Mouse (Mus musculus): ENCODE results near the gene Asb2. TPM values are rescaled to one million over a fixed set of nuclear protein-coding genes. Genes with fewer than 3 reads are reported as not detected.

Gene Asb2
- polyA plus RNA-seq, 1 experiment from 2014 or later, result 2.1 TPM

DNA sequence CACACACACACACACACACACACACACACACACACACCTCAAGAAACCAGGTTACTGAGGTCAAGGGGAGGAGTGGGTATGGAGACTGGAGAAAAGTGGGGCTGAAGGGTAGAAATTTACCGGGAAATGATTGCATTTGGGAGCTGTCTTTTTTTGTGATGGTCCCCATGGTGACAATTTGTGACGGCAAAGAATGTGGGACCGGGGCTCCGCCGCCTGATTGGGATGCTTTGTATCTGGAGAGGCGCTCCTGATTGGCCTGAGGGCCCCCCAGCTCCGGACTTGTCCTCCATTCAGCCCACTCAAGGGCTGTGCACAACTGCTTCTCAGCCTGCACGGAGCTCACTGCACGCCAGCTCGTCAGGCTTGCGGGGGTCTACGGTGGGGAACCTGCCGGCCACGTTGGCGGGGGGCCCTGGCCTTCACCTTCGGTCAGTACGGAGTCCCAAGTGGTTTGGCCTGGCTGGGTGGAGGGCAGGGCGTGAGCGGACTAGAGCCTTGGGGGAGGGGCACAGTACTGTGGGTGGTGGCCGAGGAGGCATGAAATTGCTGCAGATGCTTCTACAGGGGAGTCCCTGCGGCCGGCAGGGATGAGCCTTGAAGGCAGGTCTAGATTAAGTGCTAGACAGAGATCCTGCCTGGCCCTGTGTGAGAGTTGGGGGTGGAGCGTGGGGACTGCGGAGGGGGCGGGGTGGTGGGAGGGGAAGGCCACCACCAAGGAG lies 41.0 kb downstream of the Asb2 start:
- WGBS (ENCODE audit: missing documents), result 22% methylated on average over 24 of the region's 25 CpGs
- Histone ChIP-seq H3K27ac (no peak overlapping the region), H3K79me2 (ENCODE audit: inconsistent target) (no peaks in the 10 kb centered on the region), H3K4me3 (ENCODE audit: inconsistent target) (no peak overlapping the region), H3K36me3 (ENCODE audit: inconsistent target) (no peaks in the 10 kb centered on the region)

- Histone ChIP-seq H3K79me2 (ENCODE audit: inconsistent target) (no peaks in the 10 kb centered on the region), H3K36me3 (ENCODE audit: inconsistent target) (no peaks in the 10 kb centered on the region), H3K27ac (no peak overlapping the region), H3K4me3 (ENCODE audit: inconsistent target) (no peak overlapping the region)
- 79% methylated on average over 18 of the region's 21 CpGs for WGBS (ENCODE audit: missing documents)
Measured at GRCm38 (mm10) chr12:103313871-103314639, 41.7 kb downstream of the Asb2 start.

DNA sequence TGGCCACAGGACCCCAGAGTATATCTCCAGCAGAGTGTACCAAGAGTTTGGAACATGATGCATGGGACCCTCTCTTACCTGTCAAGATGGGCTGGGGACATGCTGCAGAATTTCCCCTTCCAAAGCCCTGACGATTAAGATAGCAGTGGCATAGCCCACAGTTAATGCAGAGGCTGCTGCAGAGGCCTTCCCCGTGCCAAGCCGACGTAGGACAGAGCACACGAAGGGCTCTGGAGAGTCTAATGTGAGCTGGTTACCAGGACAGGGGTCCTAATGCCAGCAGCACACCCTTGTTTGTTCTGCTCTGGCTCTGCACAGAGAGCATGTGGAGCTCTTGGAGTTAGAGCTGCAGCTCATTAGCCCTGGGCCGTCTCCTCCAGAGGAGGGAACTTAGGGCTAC lies 42.5 kb downstream of the Asb2 start:
- WGBS (ENCODE audit: missing documents), result 89% methylated on average over 6 of the region's 6 CpGs
- no peaks in the 10 kb centered on the region for H3K79me2 ChIP-seq (ENCODE audit: inconsistent target)
- no peak overlapping the region for H3K4me3 ChIP-seq (ENCODE audit: inconsistent target)

GRCm38 (mm10) chr12:103311921-103312320 lies 43.9 kb downstream of the Asb2 start:
- 69% methylated on average over 8 of the region's 8 CpGs for WGBS (ENCODE audit: missing documents)
- no peaks in the 10 kb centered on the region for H3K79me2 ChIP-seq (ENCODE audit: inconsistent target)
- H3K4me3 ChIP-seq (ENCODE audit: inconsistent target), result no peak overlapping the region
- H3K36me3 ChIP-seq (ENCODE audit: inconsistent target), result no peaks in the 10 kb centered on the region
- H3K27ac ChIP-seq, result no peak overlapping the region

More for the DNA sequence above, 42.5 kb downstream of the Asb2 start:
- no peak overlapping the region for H3K27ac ChIP-seq
- no peaks in the 10 kb centered on the region for H3K36me3 ChIP-seq (ENCODE audit: inconsistent target)

- Histone ChIP-seq H3K4me3 (ENCODE audit: inconsistent target) (no peak within 1 kb of the TSS), H3K36me3 (ENCODE audit: inconsistent target) (no peaks in the 10 kb centered on the region), H3K27ac (no peak within 1 kb of the TSS), H3K79me2 (ENCODE audit: inconsistent target) (no peaks in the 10 kb centered on the region)
- WGBS (ENCODE audit: missing documents), result 86% methylated on average over 2 of the region's 2 CpGs
Measured at GRCm38 (mm10) chr12:103310744-103311267, 45.0 kb downstream of the Asb2 start, which contains the start of gene Fam181a. Gene Fam181a, plus strand, starts transcription at chr12:103310975.

GRCm38 (mm10) chr12:103306720-103307119 lies 49.1 kb downstream of the Asb2 start:
- no peak overlapping the region for H3K4me3 ChIP-seq (ENCODE audit: inconsistent target)
- H3K27ac ChIP-seq, result no peak overlapping the region
- no peaks in the 10 kb centered on the region for H3K79me2 ChIP-seq (ENCODE audit: inconsistent target)
- 35% methylated on average over 3 of the region's 3 CpGs for WGBS (ENCODE audit: missing documents)
- no peaks in the 10 kb centered on the region for H3K36me3 ChIP-seq (ENCODE audit: inconsistent target)

DNA sequence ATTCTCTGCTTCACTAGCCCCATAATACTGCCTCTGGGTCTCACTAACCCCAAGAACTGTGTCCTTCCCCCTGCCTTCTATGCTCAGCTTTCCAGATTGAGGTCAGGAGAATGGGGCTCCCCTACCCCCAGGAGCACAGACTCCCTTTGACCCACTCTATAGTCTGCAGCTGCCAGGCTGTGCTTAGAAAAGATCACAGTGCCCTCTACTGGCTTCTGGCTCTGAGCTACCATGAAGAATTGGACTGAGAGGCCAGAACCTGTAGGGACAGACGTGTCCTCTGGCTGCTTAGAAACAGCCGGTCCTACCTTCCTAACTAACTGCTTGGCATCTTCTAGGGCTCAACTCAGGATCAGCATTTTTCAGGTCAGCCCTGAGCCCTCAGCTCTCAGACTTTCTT lies 49.6 kb downstream of the Asb2 start:
- WGBS (ENCODE audit: missing documents), result 51% methylated on average over 2 of the region's 2 CpGs
- Histone ChIP-seq H3K27ac (no peak overlapping the region), H3K79me2 (ENCODE audit: inconsistent target) (no peaks in the 10 kb centered on the region), H3K4me3 (ENCODE audit: inconsistent target) (no peak overlapping the region), H3K36me3 (ENCODE audit: inconsistent target) (no peaks in the 10 kb centered on the region)

GRCm38 (mm10) chr12:103302960-103303359 lies 52.8 kb downstream of the Asb2 start:
- WGBS (ENCODE audit: missing documents), result 93% methylated on average over 1 of the region's 1 CpGs
- H3K79me2 ChIP-seq (ENCODE audit: inconsistent target), result no peaks in the 10 kb centered on the region

GRCm38 (mm10) chr12:103301645-103302044 lies 54.2 kb downstream of the Asb2 start:
- Histone ChIP-seq H3K4me3 (ENCODE audit: inconsistent target) (no peak overlapping the region), H3K27ac (no peak overlapping the region), H3K36me3 (ENCODE audit: inconsistent target) (no peaks in the 10 kb centered on the region), H3K79me2 (ENCODE audit: inconsistent target) (no peaks in the 10 kb centered on the region)
- WGBS (ENCODE audit: missing documents), result 50% methylated on average over 2 of the region's 2 CpGs

More at GRCm38 (mm10) chr12:103302960-103303359, 52.8 kb downstream of the Asb2 start:
- no peak overlapping the region for H3K4me3 ChIP-seq (ENCODE audit: inconsistent target)
- no peaks in the 10 kb centered on the region for H3K36me3 ChIP-seq (ENCODE audit: inconsistent target)
- no peak overlapping the region for H3K27ac ChIP-seq

- 32% methylated on average over 9 of the region's 9 CpGs for WGBS (ENCODE audit: missing documents)
- Histone ChIP-seq H3K79me2 (ENCODE audit: inconsistent target) (no peaks in the 10 kb centered on the region), H3K27ac (no peak overlapping the region), H3K36me3 (ENCODE audit: inconsistent target) (no peaks in the 10 kb centered on the region), H3K4me3 (ENCODE audit: inconsistent target) (no peak overlapping the region)
Measured at GRCm38 (mm10) chr12:103300493-103300892, 55.3 kb downstream of the Asb2 start.

- Histone ChIP-seq H3K27ac (no peak overlapping the region), H3K79me2 (ENCODE audit: inconsistent target) (no peaks in the 10 kb centered on the region), H3K4me3 (ENCODE audit: inconsistent target) (no peak overlapping the region), H3K36me3 (ENCODE audit: inconsistent target) (no peaks in the 10 kb centered on the region)
- 55% methylated on average over 4 of the region's 4 CpGs for WGBS (ENCODE audit: missing documents)
Measured at GRCm38 (mm10) chr12:103296292-103296691, 59.5 kb downstream of the Asb2 start.

DNA sequence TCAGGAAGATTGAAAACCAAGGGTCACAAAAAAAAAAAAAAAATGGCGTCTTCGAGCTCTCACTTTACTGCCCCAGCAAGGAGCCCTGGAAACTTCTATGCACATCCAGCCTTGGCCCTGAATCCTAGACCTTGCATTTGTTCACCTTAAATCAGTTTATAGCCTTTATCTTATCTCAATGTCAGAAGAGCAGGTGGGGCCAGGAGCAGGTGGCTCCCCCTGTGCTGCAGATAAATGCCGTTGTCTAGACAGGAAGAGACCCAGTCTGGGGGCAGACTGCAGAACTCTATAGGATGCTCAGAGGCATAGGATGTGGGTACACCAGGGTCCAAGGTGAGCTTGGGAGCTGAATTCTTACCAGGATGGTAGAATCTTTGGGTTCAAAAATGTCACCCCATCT lies 63.4 kb downstream of the Asb2 start:
- WGBS (ENCODE audit: missing documents), result 76% methylated on average over 3 of the region's 3 CpGs
- Histone ChIP-seq H3K27ac (no peak overlapping the region), H3K79me2 (ENCODE audit: inconsistent target) (no peaks in the 10 kb centered on the region), H3K4me3 (ENCODE audit: inconsistent target) (no peak overlapping the region), H3K36me3 (ENCODE audit: inconsistent target) (no peaks in the 10 kb centered on the region)

DNA sequence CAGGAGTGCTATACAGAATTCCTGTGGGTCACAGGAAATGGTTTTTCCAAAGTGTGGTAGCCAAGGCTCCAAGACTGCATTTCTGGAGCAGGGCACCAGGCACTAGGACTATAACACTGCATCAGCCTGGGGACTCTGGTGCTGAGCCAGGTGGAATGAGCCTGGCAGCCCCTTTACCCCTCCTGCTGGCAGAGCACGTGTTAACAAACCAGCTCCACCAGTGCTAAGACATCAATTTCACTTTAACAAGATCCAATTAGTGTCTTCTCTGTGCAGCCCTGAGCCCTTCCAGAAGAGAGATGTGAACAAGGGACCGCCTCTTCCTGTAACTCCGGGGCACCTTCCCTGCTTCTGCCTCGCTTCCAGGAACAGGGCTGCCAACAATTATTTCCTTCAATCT lies 68.5 kb downstream of the Asb2 start:
- Histone ChIP-seq H3K36me3 (ENCODE audit: inconsistent target) (no peaks in the 10 kb centered on the region), H3K79me2 (ENCODE audit: inconsistent target) (no peaks in the 10 kb centered on the region), H3K27ac (no peak overlapping the region), H3K4me3 (ENCODE audit: inconsistent target) (no peak overlapping the region)
- WGBS (ENCODE audit: missing documents), result 53% methylated on average over 4 of the region's 4 CpGs

GRCm38 (mm10) chr12:103283411-103283810 lies 72.4 kb downstream of the Asb2 start:
- 82% methylated on average over 3 of the region's 3 CpGs for WGBS (ENCODE audit: missing documents)
- Histone ChIP-seq H3K79me2 (ENCODE audit: inconsistent target) (no peaks in the 10 kb centered on the region), H3K36me3 (ENCODE audit: inconsistent target) (no peaks in the 10 kb centered on the region), H3K27ac (no peak overlapping the region), H3K4me3 (ENCODE audit: inconsistent target) (no peak overlapping the region)

- H3K27ac ChIP-seq, result no peak overlapping the region
- no peak overlapping the region for H3K4me3 ChIP-seq (ENCODE audit: inconsistent target)
- H3K79me2 ChIP-seq (ENCODE audit: inconsistent target), result no peaks in the 10 kb centered on the region
- 65% methylated on average over 6 of the region's 6 CpGs for WGBS (ENCODE audit: missing documents)
- H3K36me3 ChIP-seq (ENCODE audit: inconsistent target), result no peaks in the 10 kb centered on the region
Measured at GRCm38 (mm10) chr12:103282936-103283335, 72.9 kb downstream of the Asb2 start.
